Mouse (Mus musculus): Measurements from ENCODE around the gene Calcoco1.

GRCm38 (mm10) chr15:102733233-102733632, 11.3 kb upstream of the Calcoco1 start:
- no peak for TF ChIP-seq CTCF (IDR thresholded peaks at IDR 0.05; ENCODE audit: borderline replicate concordance, insufficient read depth, low read depth, low read length)
- no peak for TF ChIP-seq POLR2A (IDR thresholded peaks at IDR 0.05; ENCODE audit: borderline replicate concordance, insufficient read depth, low read length)

Measured in cerebellum, adult 2 months (tissue).